ENCODE assay signal across 28 mouse cellular contexts in the genomic region with DNA sequence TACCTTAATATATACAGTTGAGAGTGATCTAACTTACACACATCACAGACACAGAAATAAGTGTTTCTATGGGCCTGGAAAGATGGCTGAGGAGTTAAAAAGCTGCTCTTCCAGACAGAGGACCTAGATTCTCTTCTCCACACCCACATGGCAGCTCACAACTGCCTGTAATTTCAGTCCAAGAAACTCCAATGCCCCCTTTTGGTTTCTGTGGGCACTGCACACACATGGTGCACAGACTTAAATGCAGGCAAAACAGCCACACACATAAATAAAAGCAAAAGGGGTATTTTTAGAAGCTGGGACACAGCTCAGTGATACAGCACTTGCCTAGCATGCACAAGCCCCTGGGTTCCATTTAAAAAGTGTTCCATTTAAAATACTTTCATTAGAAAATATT. TPM values are rescaled to one million over a fixed set of nuclear protein-coding genes. Genes with fewer than 3 reads are reported as not detected.
DNase-seq lines count a peak whose midpoint lies in the region; ATAC-seq and TF ChIP-seq lines count a peak whose summit lies in the region.
"Had no signal": no experiment of that assay in that cellular context is flagged by ENCODE, and none has a peak within 500 bp of the region (broad histone marks: within the 10 kb centered on the region; RNA-seq: fewer than 3 reads in every experiment).

No protein-coding gene starts in this region.

- no peak overlapping the region for H3K4me2 ChIP-seq in kidney, postnatal 0 days (ENCODE audit: low read length)
- H3K4me2 ChIP-seq in kidney, embryonic 15.5 days: no peak overlapping the region
- no peak overlapping the region for H3K4me2 ChIP-seq in midbrain, postnatal 0 days (ENCODE audit: low read depth, low read length, poor library complexity, severe bottlenecking)
- no peak overlapping the region for H3K4me2 ChIP-seq in midbrain, embryonic 11.5 days
- H3K4me2 ChIP-seq: embryonic facial prominence, embryonic 13.5 days; forebrain, embryonic 12.5 days; heart, embryonic 11.5 days; midbrain, embryonic 12.5 days had no signal

- H3K9me3 ChIP-seq in kidney, postnatal 0 days (replicated peaks; ENCODE audit: low read length): no peaks in the 10 kb centered on the region
- H3K9me3 ChIP-seq in kidney, embryonic 15.5 days (replicated peaks): no peaks in the 10 kb centered on the region
- H3K9me3 ChIP-seq in midbrain, postnatal 0 days (ENCODE audit: low read length): no peaks in the 10 kb centered on the region
- no peaks in the 10 kb centered on the region for H3K9me3 ChIP-seq in midbrain, embryonic 11.5 days (ENCODE audit: control insufficient read depth, low read length)
- H3K9me3 ChIP-seq: embryonic facial prominence, embryonic 13.5 days; forebrain, embryonic 12.5 days; midbrain, embryonic 12.5 days had no signal

- peak; percentile 13; the same call in 1 of the 2 replicates for TF ChIP-seq CTCF in kidney, postnatal 0 days (IDR thresholded peaks at IDR 0.05; ENCODE audit: low read depth)
- TF ChIP-seq CTCF in midbrain, postnatal 0 days (IDR thresholded peaks at IDR 0.05): peak; percentile 23; the same call in 1 of the 2 replicates

- no peaks in the 10 kb centered on the region for H3K27me3 ChIP-seq in kidney, postnatal 0 days (ENCODE audit: insufficient read depth, low read length)
- no peaks in the 10 kb centered on the region for H3K27me3 ChIP-seq in kidney, embryonic 15.5 days
- H3K27me3 ChIP-seq in midbrain, postnatal 0 days (ENCODE audit: insufficient read depth, low read length): no peaks in the 10 kb centered on the region
- no peaks in the 10 kb centered on the region for H3K27me3 ChIP-seq in midbrain, embryonic 11.5 days (ENCODE audit: control insufficient read depth, insufficient read depth, low read length)
- H3K27me3 ChIP-seq: CH12.LX; embryonic facial prominence, embryonic 13.5 days; forebrain, embryonic 12.5 days; midbrain, embryonic 12.5 days had no signal

- H3K4me1 ChIP-seq in kidney, postnatal 0 days (replicated peaks; ENCODE audit: insufficient read depth, low read length): no peaks in the 10 kb centered on the region; the same call in 1 of the 2 replicates
- H3K4me1 ChIP-seq in kidney, embryonic 15.5 days: no peaks in the 10 kb centered on the region
- H3K4me1 ChIP-seq in midbrain, postnatal 0 days (ENCODE audit: insufficient read depth, low read length): no peaks in the 10 kb centered on the region
- no peaks in the 10 kb centered on the region for H3K4me1 ChIP-seq in midbrain, embryonic 11.5 days (ENCODE audit: control insufficient read depth, insufficient read depth, low read length)
- H3K4me1 ChIP-seq: embryonic facial prominence, embryonic 13.5 days; forebrain, embryonic 12.5 days; midbrain, embryonic 12.5 days had no signal

- peak; percentile 12 for DNase-seq in CD4-positive, CD25-positive, alpha-beta regulatory T cell, adult 2 months (ENCODE audit: low read depth, low spot score)
- no peak for DNase-seq in kidney, postnatal 0 days (ENCODE audit: low spot score)
- DNase-seq in midbrain, postnatal 0 days (ENCODE audit: low spot score): no peak
- no peak for DNase-seq in midbrain, embryonic 11.5 days (ENCODE audit: low spot score, missing footprints)
- DNase-seq in induced T-regulatory cell, adult 2 months (ENCODE audit: low read depth): peak; percentile 21
- no peak for DNase-seq in right cerebral cortex, postnatal 25 days
- DNase-seq: adrenal gland, adult 2 months; cerebellum, adult 18-20 months; cerebellum, postnatal 36 days; embryo, embryonic 11 days; gastrocnemius, adult 2 months; heart, postnatal 10 days; kidney, adult 2 months; kidney, postnatal 14 days; layer of hippocampus, postnatal 36 days; lung, postnatal 14 days; right cerebral cortex, postnatal 14 days; spleen, adult 18-20 months; thymus, postnatal 14 days had no signal

- H3K4me3 ChIP-seq in kidney, postnatal 0 days (replicated peaks; ENCODE audit: low read depth, low read length): no peak overlapping the region
- H3K4me3 ChIP-seq in kidney, embryonic 15.5 days (replicated peaks): no peak overlapping the region
- no peak overlapping the region for H3K4me3 ChIP-seq in midbrain, postnatal 0 days (ENCODE audit: low read depth, low read length)
- no peak overlapping the region for H3K4me3 ChIP-seq in midbrain, embryonic 11.5 days (ENCODE audit: low read depth, low read length)
- H3K4me3 ChIP-seq: embryonic facial prominence, embryonic 13.5 days; erythroblast, embryonic 14.5 days; forebrain, embryonic 12.5 days; gastrocnemius, adult 2 months; midbrain, embryonic 12.5 days had no signal

- H3K36me3 ChIP-seq in kidney, postnatal 0 days (ENCODE audit: insufficient read depth, low read length): peaks cover 24% of the 10 kb centered on the region
- peaks cover 65% of the 10 kb centered on the region for H3K36me3 ChIP-seq in kidney, embryonic 15.5 days
- H3K36me3 ChIP-seq in midbrain, postnatal 0 days (ENCODE audit: insufficient read depth, low read length): peaks cover 22% of the 10 kb centered on the region
- H3K36me3 ChIP-seq in midbrain, embryonic 11.5 days (ENCODE audit: control insufficient read depth, insufficient read depth, low read length): peaks cover 9% of the 10 kb centered on the region

- no peak overlapping the region for H3K27ac ChIP-seq in kidney, postnatal 0 days
- H3K27ac ChIP-seq in kidney, embryonic 15.5 days: no peak overlapping the region
- H3K27ac ChIP-seq in midbrain, postnatal 0 days (ENCODE audit: low read depth, low read length): no peak overlapping the region
- H3K27ac ChIP-seq in midbrain, embryonic 11.5 days (ENCODE audit: low read depth, low read length): no peak overlapping the region
- H3K27ac ChIP-seq: embryonic facial prominence, embryonic 13.5 days; forebrain, embryonic 12.5 days; gastrocnemius, adult 2 months; midbrain, embryonic 12.5 days had no signal

- H3K9ac ChIP-seq in kidney, postnatal 0 days (ENCODE audit: low read depth, low read length): no peak overlapping the region
- no peak overlapping the region for H3K9ac ChIP-seq in kidney, embryonic 15.5 days
- no peak overlapping the region for H3K9ac ChIP-seq in midbrain, postnatal 0 days (replicated peaks; ENCODE audit: low read length, poor library complexity, severe bottlenecking)
- no peak overlapping the region for H3K9ac ChIP-seq in midbrain, embryonic 11.5 days (ENCODE audit: low read length)
- H3K9ac ChIP-seq: embryonic facial prominence, embryonic 13.5 days; forebrain, embryonic 12.5 days; midbrain, embryonic 12.5 days had no signal

- ATAC-seq in CD4-positive, CD25-positive, alpha-beta regulatory T cell, adult 4 months: no peak
- ATAC-seq in kidney, postnatal 0 days (replicated peaks; ENCODE audit: low FRiP score, low read depth): no peak
- ATAC-seq in kidney, embryonic 15.5 days (replicated peaks; ENCODE audit: low FRiP score): no peak
- ATAC-seq in midbrain, postnatal 0 days (ENCODE audit: low FRiP score): no peak
- ATAC-seq in midbrain, embryonic 11.5 days (ENCODE audit: low FRiP score): no peak
- ATAC-seq: inflammation-experienced regulatory T-cells, adult 6 months had no signal

RNA-seq across cellular contexts. Expression of gene Ppp2r5e, which starts 8.5 kb away (rescaled TPM):
- polyA plus RNA-seq in CD4-positive, CD25-positive, alpha-beta regulatory T cell, adult 4 months (2017; shearing (Covaris generic)): 1 to 10 TPM; 4.8 to 7.9 TPM
- 12.7 and 16.0 TPM in 2 replicates for polyA plus RNA-seq in kidney, postnatal 0 days (2015; fragmentation: Nextera tagmentation; extraction: Ambion mirVana)
- polyA plus RNA-seq in kidney, embryonic 15.5 days (2015; fragmentation: Nextera tagmentation; extraction: Ambion mirVana): 12.4 and 13.6 TPM in 2 replicates
- total RNA-seq in midbrain, postnatal 0 days (2014; rRNA removed): 32.9 and 45.7 TPM in 2 replicates
- polyA plus RNA-seq in midbrain, postnatal 0 days (2015; fragmentation: Nextera tagmentation; extraction: Ambion mirVana): 20.5 and 22.8 TPM in 2 replicates
- polyA plus RNA-seq in midbrain, embryonic 11.5 days (2014; fragmentation: Nextera tagmentation; extraction: Ambion mirVana): 22.3 and 24.7 TPM in 2 replicates

Comparison
In these comparisons a context has a peak if more than half of its experiments do, and no peak if none do; other contexts are left out.
1. DNase-seq: peak in CD4-positive, CD25-positive, alpha-beta regulatory T cell, adult 2 months (single experiment) and induced T-regulatory cell, adult 2 months (single experiment); none in kidney, postnatal 0 days (single experiment), midbrain, postnatal 0 days (single experiment), midbrain, embryonic 11.5 days (single experiment) and right cerebral cortex, postnatal 25 days (single experiment).